Mouse (Mus musculus) cerebellum, adult 9-10 months (tissue): ENCODE measurements around the gene Vps4b.

ENCODE experiments used
- DNase-seq: peaks from one replicate; pipeline ENCODE4 v3.0.0; 2022

Gene Vps4b

DNA sequence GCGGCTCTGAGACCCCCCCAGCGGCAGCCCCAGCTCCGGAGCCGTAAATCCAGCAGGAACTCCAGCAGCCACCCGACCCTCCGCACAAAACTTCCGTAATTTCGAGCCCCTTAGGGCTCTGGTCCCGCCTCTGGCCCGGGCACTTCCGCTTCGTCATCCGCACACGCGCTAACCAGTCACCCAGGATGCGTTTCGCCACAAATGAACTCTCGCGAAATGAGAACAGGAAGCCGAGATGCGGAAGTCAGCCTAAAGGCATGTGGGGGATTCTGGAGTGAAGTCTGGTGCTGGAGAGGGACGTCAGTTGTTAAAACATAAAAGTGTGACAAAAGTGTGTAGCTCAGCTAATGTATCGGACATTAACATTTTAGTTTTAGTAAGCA, at the start of gene Vps4b:
TSS of gene Vps4b (minus strand) at position 187 of the 383 bp plus-strand sequence.
- peak; percentile 90 for DNase-seq

DNA sequence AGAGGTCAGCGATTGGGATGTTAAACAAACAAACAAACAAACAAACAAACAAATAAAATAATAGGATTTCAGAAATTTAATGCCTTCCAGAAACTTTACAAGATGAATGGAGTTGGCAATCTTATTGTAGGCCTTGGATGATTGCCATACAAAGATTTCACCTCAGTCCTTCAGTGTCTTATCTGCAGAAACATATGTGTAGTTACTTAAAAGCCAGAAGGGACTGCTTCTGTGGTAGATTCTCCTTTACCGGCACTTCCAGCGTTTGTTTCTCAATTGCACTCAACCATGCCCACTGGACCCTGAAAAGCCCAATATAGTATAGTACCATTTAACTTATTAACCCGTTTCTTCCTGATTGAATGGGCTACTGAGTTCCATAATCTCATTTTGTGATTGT, 32.3 kb upstream of the Vps4b start:
- no peak for DNase-seq

DNA sequence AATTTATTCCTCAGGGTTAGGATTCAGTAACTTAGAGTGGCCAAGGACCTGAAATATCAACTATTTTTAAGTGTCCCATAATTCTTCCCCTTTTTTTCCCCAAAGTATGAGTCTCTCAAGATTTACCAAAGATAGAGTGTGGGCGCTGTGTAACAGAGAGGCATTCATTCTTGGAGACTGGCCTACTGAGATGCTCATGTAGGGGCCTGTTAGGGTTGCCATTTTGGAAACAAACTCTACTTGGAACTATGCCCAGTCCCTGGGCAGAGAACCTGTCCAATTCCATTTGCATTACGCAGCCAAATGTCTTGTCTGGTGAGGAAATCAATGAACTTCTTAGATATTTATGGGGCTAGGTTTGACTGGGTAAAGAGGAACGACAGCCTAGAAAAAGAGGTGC, 25.8 kb upstream of the Vps4b start:
- DNase-seq = no peak

DNA sequence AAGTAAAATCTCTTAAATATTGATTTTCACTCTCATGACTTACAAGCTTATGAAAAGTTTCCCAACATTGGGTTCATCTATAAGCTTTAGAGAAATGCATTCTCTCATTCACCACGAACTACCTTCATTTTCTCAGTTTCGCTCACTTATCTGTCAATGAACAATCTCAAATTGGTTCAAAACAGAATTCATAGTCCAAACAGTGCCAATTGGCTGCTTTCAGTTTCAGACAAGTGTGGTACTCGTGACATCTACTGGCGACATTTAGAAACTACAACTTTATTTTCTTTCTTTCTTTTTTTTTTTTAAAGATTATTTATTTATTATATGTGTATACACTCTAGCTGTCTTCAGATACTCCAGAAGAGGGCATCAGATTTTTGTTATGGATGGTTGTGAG, 21.8 kb upstream of the Vps4b start:
- no peak for DNase-seq

DNA sequence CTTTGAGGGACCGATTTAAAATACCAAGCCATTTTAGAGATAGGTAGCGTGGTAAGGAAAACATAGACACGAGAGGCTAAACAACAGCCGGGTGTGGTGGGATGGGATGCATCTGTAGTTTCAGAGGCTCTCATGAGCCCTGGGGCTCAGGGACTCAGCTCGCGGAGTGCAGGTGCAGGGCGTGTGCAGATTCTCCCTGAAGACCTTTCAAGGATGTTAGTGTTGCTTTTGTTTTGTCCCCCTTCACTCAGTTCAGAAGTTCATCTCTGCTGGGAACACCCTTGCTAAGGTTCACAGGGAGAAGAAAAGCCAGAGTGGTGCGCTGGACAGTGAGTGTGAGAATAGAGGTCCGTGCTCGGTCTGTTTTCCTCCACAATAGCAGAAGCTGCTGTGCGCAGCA, 20.2 kb upstream of the Vps4b start:
- no peak for DNase-seq

DNA sequence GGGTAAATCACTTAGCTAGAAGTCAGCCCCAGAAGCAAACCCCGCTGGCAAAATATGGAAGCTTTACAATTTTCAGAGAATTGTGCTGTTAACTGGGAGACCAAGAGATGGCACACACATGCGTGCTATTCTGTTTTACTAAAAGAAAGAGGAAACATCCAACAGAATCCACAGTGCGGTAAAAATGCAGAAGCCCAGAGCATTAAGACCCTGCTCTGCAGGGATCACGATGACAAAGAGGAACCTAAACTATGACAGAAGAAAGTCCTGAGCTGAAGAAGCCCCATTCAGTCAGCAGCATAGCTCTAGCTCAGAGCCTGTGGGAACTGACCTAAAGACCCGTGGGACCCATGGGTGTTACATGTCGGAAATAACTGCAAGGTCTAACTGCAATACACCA, 18.7 kb upstream of the Vps4b start:
- no peak for DNase-seq

DNA sequence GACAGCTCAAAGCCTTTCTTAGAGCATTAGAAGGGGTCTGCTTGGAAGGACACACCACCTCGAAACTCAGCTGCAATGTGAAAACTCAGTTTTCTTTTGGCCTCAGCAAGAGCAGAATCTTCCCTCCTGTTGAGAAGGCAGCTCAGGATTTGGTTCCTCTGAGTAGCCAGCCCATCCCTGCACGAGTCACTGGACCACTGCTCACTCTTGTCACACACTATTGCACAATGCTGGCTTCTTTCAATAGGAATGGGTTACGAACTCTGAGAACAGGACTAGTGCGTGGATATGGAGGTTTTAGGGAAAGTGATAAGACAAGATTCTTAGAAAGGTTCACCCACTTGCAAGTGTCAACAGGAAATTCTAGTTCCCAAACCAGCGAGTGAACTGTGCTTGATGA, 18.3 kb upstream of the Vps4b start:
- DNase-seq = no peak

DNA sequence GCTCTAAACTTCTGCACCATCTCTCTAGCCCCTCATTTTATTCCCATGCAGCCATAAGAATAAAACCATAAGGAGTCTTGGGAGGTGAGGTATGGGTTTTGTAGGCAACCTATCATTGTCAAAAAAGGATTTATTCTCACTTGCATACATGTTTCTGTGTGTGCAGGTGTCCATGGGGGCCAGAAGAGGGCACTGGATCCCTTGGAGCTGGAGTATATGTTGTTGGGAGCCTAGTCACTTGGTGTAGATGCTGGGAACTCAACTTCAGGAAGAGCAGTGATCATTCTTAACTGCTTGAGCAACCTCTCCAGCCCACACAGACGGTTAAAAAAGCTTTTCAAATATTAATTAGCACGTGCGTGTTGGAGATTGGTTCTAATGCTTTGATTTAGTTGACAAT, 3.4 kb upstream of the Vps4b start:
- DNase-seq = no peak

DNA sequence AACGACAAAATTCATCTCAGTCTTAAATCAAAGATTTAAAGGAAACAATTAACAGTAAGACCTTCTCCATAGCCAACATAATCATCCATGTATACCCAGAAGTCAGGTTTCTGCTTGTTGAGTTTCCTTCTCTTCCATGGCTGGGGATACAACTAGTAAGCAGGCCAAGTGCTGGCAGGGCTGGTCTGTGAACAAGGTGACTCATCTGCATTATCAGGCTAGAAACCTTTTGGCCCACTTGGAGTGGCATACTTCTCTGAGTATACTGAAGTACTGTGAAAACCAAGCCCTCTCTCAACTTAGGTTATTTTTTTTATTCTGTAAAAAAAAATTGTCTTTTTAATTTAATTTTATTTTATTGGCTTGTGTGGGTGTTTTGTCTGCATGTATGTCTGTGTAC, 2.9 kb upstream of the Vps4b start:
- no peak for DNase-seq

DNA sequence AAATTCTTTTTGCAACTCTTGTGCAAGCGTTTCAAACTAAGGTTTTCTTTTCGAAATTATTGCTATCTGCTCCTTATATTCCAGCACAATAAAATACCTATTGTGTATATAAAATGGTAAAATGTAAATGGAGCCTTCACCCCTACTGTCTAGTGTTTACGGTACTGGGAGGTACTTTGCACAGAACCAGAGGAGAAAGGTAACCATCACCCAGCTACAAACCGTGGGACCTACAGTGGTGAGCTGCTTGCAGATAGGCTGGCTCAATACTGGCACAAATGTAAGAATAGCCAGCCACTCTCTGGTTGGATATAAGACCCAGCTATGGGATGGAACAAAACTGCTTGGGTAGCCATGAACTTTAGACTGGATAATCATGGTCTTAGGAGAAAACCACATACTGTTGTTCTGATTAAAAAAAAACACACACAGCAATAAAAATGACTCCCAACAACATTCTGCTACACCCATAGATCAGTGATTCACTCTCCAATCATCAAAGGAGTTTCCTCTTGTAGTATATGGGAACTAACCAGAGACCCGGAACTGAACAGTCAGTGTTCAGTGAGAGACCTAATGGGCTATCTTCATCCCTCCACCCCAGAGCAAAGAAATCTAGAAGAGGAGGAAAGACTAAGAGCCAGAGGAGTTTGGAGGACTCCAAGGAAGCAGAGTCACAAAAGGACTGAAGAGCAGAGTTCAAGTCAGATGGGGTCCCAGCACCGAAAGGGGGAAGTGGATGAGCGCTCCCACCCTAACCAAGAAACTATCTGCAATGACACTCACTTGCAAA, 655 bp upstream of the Vps4b start:
- DNase-seq = no peak

DNA sequence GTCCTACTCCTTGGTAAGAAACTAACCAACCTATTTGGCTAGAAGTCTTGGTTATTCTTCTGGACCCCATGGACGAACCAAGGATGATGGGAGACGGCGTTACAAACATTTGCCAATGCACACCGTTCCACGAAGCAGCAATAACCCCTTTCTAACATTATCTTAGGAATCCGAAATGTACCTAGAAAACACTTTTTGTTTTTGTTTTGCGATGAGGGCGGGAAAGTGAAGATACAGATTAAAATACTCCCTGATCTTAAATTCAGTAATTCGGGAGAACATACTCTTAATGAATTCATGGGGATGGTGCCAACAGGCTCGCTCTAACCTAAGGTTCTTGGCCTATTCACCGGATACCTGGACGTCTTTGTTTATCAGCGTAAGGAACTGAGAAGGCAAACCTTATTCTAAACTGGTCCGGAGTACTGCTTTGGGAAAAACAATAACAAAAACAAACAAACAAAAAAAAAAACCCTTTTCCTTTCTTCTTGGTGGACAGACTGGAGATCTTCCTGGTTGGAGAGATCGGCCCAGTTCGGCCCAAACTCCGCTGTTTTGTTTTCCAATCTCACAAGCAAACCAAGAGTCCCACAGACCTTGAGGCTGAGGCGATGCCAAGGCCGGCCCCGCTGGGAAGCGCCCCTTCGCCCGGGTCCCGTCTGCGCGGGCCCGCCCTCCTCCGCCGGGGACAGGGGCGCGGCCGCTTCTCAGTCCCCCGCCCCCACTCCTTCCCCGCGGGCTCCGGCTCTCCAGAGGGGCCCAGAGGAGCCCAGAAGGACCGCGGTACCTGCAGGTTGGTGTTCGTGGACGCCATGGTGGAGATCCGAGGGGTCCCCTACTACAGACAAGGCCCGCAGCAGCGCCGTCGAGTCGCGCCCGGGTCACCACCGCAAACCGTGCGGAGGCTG, 640 bp downstream of the Vps4b start:
- no peak for DNase-seq

DNA sequence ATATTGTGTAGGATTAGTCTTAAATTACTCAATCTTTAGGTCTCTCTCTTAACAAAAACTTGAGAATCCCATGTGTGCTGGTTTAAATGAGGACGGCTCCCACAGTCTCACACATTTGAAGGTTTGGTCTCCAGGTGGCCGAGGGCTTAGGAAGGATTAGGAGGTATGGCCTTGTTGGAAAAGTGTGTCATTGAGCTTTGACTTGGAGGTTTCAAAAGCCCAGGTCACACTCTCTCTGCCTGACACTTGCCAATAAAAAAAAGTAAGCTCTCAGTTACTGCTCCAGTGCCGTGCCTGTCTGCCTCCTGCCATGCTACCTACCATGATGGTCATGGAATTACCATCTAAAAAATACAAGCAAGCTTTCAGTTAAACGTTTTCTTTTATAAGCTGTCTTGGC, 21.6 kb downstream of the Vps4b start:
- DNase-seq = no peak

DNA sequence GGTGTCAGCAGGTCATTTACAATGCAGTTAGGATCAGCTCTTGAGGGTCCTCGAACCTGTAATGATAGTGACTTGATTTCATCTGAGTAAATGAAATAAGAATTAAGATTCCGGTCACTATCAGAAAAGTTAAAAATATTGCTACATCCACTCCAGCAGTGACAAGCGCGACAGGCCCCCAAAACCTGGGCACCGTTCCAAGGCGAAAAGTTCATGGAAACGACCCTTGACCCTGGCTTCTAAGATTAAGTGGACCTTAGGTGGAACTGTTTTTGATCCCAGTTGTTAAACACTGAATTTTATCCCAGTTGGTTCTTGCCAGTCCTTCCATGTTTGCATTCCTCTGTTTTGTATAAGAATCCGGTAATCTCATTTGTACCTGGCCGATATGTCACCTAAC, 22.4 kb downstream of the Vps4b start:
- DNase-seq = no peak

DNA sequence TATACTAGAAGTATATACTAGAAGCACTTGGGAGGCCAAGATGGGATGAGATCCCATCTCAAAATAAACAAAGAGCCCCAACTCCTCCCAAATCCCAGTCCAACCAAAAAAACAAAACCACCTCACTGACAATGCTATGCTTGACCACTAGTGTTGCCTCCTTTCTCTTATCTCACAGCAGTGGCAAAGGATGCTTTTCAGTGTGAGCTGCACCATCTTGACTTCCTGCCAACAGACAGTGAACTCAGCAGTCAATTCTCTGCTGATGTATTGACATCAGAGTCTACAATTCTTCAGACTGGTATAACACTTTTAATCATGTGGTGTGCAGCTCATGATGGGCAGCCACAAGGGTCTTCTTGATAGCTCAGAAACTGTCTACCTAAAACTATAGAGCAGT, 27.8 kb downstream of the Vps4b start:
- no peak for DNase-seq

DNA sequence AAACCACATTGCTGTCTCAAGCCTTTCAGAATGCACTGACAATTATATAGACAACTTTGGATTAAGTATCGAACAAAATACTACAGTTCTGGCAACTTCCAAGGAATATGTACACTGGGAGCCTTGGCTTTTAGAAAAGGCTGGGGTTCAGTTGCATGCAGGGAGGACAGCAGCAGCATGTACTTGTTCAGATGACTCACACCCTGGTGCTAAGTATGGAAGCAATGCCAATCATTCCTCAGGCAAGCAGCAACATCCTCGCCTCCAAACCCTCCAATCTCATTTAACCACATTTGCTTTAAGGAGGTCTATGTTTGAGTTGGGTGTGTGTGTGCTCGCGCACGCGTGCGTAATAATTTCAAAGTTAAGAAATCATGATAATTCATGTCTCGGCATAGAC, 30.8 kb downstream of the Vps4b start:
- no peak for DNase-seq

DNA sequence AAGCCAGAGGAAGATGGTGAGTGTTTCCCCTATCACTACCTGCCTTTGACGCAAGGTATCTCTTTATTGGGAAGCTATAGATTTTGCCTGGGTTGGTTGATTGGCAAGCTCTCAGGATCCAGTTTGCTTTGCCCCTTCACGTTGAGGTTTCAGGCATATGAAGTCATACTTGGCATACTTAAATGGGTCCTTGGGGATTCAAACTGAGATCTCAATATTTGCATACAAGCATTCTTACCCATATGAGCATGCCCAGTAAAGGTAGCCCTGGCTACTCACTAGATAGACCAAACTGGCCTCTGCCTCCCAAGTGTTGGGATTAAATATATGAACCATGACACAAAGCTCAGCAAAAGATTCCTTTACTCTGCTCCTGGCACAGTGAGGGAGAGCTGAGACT, 31.7 kb downstream of the Vps4b start:
- DNase-seq = no peak

DNA sequence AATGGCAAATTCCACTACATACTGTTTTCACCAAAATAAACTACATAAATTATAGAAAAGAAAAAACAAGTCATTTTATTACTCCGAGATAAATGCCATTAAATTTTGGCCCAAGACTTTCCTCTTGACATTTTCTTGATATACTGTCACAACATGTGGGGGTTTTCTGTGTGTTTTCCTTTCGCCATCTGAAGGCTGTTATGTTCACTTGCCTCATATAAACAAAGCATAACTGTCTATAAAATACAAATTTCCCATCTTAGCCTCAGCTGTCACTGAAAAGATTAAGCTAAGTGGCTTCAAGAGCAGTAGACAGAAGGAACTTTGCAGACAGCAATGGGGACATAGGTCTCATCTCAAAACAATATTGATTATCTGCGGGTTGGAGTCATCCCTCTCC, 32.2 kb downstream of the Vps4b start:
- DNase-seq = no peak

DNA sequence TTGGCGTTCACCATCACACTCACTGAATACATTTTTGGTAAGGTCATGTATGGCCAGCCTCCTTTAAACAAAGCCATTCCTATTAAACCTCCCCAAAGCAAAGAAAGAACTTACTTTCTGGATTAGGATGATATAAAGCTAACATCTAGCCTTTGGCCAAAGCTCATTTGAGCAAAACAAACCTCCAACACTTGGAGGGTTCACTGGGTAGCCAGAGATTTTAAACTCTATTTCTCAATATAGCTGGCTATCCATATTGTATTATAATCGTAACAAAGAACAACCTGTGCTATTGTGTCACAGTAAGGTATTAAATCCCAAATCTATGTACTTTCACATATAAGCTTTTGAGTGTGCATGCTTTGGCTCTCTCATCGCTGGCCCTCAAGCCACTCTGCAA, 35.8 kb downstream of the Vps4b start:
- DNase-seq = peak; percentile 14

DNA sequence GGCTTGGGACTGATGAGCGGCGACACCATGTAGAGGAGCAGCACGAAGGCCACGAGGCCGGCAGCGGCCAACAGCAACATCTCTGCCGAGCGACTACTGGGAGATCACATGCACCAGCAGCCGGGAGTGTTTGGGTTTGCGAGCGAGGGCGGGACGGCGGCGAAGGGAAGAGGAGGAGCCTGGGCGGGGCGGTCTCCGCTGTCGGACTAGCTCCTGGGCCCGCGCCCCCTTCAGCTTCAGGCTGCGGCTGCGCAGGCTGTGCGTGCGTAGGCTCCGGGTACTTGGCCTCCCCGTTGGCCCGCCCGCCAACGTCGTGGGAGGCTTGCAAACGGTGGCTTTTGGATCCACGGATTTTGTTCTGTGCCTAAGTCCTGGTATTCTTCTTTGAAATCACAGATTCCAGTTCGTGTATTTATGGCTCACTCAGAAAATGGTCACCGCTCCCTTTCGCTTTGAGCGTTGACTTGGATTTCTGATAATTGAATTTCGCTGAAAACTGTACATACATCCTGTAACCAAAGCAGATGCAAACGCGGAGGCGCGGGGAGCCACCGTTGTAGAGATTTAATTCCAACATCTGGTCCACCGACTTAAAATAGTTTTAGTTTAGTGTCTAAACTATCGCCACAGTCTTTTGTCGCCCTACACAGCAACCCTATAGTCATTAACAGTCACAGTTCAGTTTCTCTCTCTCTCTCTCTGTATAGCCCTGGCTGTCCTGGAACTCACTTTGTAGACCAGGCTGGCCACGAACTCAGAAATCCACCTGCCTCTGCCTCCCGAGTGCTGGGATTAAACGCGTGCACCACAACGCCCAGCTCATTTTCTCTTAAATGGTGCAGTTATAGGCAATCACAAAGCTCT, 36.7 kb downstream of the Vps4b start, which contains the start of gene Kdsr:
TSS of gene Kdsr (minus strand) at position 156 of the 864 bp plus-strand sequence.
- peak; percentile 96 for DNase-seq

DNA sequence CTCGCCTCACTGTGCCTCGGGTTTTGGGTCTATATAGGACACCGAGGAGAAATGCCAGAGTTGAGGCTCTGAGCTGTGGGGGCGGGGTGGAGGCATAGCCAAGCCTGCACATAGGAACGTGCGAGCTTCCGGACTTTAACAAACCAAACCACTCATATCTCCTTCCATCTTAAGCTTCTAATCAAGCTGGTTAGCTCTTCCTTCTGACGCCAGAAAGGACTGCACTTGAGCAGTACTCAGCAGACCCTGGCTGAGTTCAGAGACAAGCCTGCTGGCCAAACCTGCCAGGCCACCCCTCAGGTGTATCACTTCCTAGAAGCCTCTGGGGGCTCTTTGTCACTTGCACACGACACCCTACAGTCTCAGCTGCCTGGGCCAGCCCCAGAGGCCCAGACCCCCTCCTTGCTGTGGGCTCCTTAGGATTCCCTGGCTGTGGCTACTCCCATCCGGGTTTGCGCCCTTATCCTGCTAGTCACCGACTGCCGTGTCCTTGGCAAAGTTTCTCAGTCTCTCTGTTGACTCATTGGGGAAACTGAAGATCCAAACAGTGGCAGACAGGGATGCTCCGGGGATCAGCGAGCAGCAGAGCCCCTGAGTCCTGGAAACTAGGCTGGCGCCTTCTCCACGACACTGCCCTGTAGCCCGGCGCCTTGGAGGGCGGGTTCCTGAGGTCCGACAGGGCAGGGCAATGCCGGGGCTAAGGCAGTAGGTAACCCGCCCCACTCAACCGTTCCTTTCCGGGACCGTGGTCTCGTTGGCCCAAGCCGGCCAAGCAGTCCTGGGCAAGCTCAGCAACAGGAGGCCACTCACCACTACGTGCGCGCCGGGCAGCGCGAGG, 37.6 kb downstream of the Vps4b start:
- peak; percentile 47 for DNase-seq

DNA sequence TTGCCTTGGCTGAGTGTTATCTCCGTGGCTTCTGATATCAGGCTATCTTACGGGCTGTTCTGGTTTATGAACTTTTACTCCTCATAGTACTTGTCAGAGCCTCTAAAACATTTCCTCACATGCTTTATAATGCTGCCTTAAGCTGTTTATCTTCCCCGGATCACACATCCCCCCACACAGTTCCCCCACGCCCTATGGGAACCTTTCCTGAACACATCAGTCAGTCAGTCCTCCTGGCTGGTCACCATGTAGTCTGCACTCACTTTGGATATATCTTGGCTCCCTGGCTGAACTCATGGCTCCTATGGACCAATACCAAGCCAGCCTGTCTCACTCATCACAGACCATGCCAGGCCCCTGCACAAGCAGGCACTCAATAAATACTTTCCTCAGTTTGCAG, 39.9 kb downstream of the Vps4b start:
- no peak for DNase-seq

DNA sequence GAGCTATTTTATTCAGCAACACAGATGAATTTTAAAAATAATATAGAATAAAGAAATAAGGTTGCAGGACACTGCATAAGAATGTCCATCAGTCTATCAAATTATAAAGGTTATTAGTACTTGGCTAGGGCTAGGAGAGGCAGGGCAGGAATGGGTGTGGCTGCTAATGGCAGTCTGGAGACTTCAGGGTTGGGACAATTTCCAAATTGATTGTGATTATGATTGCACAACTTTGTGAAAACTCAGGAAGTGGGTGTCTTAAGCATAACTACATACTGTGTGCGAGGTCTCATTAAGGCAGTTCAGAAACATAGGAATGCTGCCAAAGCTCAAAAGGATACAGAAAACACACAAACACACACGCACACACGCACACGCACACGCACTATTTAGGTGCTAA, 44.5 kb downstream of the Vps4b start:
- no peak for DNase-seq
